Mouse (Mus musculus) thymus, adult 18-20 months (tissue): ENCODE data around the gene Lmntd2.
"Not testable (repeated sequence)": the region's sequence is repeated elsewhere in the genome, so short reads cannot be mapped to it uniquely, and the experiment has no call there.

ENCODE experiments used
- DNase-seq, 2 experiments: peaks; one replicate each; pipeline ENCODE4 v3.0.0; 2022; ENCODE audit warnings: mixed read lengths in 2 of 2

The Lmntd2 gene

DNA sequence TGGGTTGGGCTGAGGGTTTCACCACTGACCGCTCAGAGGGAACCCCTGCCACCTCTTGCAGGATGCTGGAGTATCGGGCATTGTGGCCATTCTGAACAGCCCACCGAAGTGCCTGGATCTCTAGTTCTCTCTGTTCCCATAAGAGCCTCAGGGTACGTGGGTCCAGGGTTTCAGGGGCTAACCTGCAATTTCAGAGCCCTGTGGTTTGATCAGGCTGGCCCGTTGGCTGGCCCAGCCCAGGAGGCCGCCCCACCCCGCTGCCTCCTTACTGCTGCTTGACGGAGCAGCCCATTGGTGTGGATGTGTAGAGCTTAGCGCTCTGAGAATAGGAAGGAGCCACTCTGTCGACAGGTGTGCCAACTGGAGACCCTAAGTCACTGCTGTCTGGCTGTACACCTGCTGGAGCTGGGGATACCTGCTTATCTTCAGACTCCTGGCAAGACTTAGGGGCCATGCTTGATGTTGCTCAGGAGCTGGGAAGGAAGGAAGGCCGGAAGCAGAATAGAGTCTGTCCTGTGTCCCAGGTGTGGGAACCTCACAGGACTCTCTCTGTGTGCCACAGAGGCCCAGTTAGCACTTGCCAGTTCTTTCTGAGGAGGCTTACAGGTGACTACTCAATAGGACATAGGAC lies at the start of gene Lmntd2:
Gene Lmntd2 (minus strand): TSS at position 476 of the 631 bp plus-strand sequence.
- no peak for DNase-seq

DNA sequence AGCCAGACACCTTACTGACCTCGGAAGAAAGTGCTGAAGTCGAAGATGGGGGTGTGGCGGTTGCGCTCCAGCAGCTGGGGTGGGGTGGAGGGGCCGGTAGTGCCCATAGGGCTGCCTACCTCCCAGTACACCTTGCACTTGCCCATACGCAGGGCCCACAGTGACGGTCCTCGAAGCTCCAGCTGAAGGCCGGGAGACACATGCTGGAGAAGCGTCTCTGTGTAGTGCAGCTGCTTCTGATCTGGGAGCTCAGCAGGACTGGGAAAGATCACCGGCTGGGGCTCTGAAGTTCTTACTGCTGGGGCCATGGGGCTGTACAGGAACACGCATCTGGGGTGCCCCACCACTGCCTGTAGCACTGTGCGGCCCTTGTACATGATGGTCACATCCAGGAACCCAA lies 49.8 kb upstream of the Lmntd2 start:
- DNase-seq, result no peak

DNA sequence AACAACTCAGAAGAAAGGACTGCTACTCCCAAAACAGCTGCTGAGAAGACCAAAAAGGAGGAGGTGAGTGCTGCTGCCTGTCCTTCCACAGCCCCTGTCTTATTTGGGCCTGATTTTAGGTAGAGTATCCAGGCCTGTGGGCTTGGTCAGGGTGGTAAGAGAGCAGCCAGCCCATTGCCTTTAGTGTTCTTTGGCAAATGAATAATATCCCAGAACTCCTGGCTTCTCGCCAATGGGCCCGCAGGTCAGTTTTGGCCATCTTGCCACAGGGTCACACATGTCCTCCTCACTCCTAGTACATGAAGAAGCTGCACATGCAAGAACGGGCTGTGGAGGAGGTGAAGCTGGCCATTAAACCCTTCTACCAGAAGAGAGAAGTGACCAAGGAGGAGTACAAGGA lies 47.6 kb upstream of the Lmntd2 start:
- DNase-seq, result no peak

DNA sequence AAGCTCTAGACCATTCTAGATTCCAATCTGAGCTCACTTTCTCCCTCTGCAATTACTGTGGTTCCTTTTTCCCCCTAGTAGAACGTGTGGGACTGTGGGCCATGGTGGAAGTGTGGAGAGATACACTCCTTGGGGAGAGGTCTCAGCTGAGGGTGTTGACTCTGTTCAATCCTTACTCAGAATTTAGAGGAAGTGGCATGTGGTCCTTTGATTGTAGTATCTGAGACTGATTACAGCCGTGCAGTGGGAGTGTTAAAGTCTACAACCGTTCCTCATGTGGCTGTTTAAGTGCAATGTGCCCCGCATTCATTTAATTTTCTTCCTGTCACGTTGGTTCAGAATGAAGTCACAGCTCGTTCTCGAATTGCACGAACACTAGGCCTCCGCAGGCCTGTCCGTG lies 42.3 kb upstream of the Lmntd2 start:
- DNase-seq, result no peak

DNA sequence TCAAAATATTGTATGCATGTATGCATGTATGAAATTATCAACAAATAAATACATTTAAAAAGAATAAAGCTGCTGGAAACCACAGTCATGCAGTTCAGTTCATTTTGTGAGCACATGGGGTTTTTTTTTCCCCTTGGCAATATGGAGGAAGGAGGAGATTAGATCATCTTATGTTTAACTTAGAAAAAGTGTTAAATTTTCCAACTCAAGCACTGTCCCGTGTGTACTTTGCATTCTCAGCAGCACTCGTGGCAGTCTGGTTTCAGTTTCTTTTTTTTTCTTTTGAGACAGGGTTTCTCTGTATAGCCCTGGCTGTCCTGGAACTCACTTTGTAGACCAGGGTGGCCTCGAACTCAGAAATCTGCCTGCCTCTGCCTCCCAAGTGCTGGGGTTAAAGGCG lies 36.6 kb upstream of the Lmntd2 start:
- not testable (repeated sequence) for DNase-seq

DNA sequence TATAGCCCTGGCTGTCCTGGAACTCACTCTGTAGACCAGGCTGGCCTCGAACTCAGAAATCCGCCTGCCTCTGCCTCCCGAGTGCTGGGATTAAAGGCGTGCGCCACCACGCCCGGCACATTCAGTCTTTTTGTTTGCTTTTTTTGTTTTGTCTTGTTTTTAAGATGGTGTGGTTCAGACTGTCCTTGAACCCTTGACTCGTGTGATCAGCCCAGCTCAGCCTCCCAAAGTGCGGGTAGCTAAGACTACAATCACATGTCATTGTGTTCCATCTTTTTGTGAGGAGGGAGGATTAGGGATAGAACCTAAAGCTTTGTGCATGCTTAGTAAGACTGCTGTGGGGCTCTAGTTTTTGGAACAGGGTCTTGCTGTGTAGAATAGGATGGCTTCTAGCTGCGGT lies 17.7 kb upstream of the Lmntd2 start:
- no peak for DNase-seq

DNA sequence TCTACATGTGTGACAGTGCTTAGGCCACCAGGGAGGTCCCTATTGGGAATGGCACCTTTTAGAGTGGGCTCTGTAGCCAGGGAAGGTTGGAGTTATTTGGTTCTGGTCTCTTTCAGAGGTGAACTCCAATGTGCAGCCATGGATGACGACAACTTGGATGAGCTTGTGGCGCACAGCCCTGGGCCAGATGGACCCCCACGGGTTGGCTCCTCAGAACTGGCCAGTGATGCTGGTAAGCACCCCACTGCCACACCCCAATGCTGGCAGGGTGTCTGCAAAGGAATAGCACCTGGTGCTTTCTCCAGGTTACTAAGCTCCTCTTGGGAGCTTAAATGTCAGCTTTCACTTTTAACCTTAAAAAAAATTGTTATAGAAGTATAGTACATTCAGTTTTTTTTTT lies 17.2 kb upstream of the Lmntd2 start:
- DNase-seq, result no peak

DNA sequence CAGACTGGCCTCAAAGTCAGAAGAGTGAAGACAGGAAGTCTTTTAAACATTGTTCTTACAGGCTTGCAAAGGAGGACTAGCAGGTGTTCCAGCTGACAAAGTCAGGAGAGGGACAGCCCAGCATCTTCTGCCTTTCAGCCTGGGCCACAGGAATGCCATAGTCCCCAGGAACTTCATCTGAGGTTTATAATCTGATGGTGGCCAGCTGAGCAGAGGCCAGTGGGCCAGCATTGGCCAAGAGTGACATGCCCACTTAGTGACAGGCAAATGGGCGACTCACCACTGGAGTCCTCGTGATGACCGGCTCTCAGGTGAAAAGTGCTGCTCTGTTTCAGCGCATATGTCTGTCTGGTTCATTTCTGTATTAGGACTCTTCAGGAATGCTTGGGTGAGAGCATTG lies 16.7 kb upstream of the Lmntd2 start:
- no peak for DNase-seq

DNA sequence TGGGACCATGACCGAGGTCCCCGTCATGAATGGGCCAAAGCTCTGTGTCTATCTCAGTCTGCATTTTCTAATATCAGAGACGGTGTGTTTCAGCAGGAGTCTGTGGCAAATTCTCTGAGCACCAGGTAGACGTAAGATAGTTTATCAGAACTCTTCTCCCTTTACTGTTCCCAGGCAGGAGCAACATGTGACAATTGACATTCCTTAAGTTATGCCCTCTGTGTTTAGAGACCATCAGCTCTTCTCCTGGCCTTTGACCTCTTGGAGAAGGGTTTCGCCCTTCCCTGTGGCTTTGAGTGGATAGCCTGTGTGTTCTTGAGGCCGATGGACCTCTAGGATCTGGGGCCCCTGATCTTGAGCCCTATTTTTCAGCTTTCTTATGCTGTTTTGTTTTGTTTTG lies 15.8 kb upstream of the Lmntd2 start:
- no peak for DNase-seq

DNA sequence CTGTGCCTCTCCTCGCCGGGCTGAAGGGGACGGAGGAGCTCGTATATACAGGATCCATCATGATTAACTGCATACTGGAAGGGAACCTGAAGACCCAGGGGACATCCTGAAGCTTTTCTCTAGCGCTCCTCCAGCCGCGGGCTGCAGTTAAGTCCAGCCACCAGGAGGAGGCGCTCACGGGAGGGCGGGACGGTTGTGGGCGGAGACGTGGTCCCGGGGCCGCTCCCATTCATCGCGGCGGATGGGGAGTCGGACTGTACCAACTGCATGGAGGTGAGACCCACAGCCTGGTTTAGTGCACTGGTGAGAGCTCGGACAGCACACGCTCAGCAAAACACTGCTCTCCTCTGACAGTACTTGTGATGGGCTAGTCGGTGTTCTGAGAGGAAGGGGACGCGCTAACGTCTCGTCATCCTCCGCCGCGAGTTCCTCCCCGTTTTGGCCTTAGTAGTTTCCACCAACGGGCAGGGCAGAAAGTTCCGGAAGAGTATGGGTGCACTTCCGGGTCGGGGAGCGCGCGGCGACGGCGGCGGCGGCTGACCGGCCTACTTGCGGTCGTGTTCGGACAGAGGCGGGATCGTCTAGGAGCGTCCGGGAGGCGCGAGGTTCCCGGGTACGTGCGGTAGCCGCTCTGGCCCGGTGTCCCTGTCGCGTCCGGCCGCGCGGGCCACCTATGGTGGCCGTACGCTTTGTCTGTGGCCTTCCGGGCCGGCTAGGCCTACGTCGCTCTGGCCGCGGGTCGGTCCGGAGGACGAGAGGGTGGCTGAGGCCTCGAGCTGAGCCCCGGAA lies 14.6 kb upstream of the Lmntd2 start, which contains the start of gene Phrf1:
Gene Phrf1 (plus strand): TSS at position 506 of the 789 bp plus-strand sequence.
- DNase-seq, result peak; percentile 77 to 81

DNA sequence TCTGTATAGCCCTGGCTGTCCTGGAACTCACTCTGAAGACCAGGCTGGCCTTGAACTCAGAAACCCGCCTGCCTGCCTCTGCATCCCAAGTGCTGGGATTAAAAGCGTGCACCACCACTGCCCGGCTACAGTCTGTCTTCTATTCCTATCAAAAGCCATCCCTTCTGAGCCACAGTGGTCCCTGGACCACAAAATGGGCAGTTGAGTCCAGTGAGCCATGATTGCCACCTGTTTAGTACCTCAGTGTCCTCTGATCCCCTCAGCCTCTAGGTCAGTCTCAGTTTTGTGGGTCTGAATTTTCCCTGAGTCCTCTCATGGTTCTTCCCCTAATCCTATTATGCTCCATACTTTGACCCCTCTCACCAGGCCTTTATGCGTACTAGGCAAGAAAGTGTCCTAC lies 13.9 kb upstream of the Lmntd2 start:
- no peak for DNase-seq

DNA sequence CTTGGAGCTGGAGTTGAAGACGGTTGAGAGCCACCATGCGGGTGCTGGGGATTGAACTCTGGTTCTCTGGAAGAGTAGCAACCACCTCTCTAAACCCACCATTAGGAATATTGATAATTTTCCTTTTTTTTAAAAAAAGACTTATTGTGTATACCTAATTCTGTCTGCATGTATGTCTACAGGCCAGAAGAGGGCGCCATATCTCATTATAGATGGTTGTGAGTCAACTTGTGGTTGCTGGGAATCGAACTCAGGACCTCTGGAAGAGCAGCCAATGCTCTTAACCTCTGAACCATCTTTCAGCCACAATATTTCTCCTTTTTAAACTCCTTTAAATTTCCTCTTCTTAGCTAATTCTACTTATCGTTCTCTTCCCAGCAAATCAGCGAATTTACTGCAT lies 12.7 kb upstream of the Lmntd2 start:
- DNase-seq, result no peak

DNA sequence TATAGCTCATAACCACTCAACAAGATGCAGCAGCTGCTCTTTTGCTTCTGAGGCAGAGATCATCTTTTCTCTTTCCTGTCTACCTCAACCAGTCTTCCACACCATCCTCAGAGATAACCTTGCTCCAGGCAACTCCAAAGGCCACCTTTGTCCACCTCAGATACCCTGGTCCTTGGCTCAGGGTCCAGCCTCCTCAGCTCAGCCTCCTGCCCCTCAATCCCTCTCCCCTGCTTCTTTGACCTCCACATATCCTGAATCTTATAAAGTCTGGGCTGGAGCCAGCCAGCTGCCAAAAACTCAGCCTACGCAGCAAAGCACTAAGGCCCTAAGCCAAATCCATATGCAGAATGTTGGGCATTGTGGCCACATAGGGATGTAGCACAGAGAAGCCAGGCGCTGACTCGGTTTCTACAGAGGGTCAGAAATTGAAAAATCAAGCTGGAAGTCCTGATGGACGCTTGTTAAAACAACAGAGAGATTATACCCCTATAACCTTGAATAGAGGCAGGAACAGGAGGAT lies 8.9 kb upstream of the Lmntd2 start:
- no peak for DNase-seq

DNA sequence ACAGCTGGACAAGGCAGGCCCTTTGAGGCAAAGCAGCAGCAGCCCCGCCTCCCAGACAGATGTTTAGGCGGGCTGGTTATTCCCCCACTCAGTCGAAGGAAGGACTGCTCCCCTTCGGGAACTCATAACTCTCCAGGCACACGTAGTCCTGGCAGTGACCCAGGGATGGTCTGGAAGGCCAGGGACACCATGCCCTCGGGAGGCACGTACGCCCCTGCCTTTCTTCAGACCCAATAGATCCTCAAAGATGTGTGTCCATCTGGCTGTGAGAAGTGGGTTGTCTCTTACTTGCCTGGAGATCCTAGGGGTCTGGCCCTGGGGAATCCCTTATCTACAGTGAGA lies 8.2 kb upstream of the Lmntd2 start:
- no peak for DNase-seq

DNA sequence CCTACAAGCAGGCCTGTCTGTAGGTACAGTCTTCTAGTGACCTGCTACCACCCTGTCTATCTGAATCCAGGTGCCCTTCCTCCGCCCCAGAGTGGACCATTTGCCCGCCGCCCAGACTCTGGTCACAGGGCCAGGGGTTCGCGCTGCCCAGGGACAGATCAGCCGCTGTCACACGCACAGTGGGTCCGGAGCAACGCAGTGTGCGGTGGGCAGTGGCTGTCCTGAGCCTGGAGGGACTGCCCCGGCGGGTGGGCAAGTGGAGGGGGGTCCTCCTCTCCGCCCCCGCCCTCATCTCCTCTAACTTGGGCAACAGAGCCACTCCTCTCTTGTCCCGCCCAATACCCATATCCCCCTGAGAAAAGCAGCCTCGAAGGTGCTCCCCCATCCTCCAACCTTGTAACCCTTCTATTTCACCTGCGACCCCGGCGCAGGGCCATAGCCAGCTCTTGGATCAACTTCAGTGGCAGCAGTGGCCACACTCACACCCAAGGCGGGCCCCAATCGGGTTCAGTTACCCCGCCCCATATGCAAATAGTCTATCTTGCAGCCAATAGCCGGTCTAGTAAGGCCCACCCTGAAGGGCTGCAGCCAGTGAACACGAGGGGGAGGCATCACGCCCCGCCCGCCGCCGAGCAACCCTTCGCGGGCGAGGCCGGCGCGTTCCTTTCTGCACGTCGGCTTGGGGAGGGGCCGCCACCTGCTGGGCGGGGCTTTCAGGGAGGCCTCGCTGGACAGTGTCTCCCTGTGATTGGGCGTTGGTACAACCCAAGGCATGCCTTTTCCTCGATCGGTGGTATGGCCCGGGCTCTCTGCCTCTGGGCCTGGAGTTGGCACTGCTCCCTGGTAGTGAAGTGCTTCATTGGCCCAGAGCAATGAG lies 7.6 kb upstream of the Lmntd2 start:
- DNase-seq, result peak; percentile 83 to 88

DNA sequence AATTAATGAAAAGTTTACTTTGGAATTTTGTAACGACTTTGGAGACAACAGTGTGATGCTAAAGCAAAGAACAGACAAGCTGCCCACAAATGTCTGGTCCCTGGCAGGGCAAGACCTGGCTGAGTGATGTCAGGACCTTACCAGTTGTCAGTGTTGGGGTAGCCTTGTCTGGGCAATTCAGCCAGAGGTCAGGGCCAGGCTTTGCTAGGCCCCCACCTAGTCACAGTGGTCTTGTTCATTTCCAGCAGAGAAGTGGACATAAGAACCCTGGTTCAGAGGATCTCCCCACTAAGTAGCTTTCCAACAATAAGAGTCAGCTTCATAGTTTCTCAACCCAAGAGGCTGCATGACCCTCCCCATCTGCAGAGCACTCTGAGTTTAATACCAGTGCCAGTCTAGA lies 6.5 kb upstream of the Lmntd2 start:
- no peak for DNase-seq

DNA sequence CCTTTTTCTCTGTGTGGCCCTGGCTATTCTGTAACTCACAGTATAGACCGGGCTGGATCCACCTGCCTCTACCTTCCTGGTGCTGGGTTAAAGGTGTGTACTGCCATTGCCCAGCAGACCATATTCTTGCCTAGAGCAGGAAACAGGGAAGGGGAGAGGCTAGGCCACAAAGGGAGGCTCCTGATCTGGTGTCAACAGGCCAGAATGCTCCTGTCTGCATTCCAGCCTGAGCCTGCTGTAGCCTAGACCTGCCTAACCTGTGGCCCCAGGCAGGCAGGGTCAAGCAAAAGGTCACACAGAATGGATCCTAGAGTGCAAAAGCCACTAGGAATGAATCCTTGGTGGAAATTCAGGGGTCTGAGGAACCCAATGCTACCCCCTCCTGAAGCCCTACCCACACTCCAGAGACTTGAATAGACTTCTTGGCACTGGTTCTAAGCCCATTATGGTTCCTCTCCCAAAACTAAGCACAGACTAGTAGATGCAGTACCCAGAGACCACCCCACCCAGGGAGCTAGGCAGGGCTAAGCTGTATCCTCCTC lies 5.7 kb upstream of the Lmntd2 start:
- DNase-seq, result no peak

DNA sequence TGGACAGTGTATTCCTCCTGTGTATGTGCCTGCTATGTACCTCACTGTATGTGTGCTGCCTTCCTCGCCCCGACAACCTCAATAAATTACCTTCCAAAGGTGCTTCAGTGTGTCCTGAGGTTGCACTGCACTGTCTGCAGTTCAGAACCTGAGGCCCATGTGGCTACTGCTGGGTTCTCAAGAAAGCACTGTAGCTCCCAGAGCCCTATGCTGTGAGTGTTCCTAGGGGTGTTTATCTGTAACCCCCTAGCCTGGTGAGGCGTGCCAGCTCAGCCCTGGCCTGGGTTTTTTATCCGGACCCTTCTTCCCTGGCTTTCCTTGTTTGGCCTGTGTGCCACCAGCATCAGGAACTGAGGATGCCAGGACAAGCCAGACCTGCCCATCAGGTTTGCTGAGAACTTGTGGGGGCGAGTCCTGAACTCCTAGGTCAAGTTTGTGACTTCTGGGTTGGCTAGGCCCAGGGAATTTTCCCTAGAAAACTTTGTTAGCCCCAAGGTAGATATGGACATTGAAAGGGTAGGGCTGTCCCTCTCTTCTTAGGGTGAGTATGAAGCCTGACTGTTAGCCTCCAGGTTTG lies 4.8 kb upstream of the Lmntd2 start:
- DNase-seq, result no peak

DNA sequence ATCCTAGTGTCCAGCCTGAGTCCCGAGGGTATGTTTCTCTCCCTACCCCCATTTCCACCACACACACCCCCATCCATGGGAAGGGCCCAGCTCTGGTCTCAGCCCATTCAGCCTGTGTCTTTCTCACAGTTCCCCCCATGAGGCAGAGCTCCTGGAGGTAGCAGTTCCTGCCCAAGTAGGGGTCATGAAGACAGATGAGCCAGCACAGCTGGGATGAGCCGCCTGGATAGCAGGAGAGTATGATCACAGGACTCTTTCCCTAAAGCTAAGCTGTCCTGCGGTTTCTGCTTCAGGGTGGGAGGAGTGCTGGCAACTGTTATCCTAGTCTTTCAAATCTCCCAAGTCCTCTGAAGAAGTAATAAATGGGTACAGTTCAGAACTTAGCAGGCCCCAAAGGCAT lies 4.3 kb upstream of the Lmntd2 start:
- no peak for DNase-seq

DNA sequence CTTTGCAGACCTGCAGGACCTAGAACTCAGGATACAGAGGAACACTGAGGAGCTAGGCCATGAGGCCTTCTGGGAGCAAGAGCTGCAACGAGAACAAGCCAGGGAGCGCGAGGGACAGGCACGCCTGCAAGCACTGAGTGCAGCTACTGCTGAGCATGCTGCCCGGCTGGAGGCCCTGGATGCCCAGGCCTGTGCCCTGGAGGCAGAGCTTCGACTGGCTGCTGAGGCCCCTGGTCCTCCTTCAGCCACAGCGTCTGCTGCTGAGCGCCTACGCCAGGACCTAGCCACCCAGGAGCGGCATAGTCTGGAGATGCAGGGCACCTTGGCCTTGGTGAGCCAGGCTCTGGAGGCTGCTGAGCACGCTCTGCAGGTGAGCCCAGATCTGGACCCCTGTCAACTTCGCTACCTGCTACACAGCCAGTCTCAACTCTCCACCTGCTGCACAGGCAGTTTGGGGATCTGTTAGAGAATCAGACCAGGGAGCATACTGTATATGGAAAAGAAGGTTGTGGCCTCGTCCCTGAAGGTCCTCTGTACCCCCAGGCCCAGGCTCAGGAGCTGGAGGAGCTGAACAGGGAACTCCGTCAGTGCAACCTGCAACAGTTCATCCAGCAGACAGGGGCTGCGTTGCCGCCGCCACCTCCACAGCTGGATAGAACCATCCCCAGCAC lies 3.6 kb upstream of the Lmntd2 start:
- no peak for DNase-seq

DNA sequence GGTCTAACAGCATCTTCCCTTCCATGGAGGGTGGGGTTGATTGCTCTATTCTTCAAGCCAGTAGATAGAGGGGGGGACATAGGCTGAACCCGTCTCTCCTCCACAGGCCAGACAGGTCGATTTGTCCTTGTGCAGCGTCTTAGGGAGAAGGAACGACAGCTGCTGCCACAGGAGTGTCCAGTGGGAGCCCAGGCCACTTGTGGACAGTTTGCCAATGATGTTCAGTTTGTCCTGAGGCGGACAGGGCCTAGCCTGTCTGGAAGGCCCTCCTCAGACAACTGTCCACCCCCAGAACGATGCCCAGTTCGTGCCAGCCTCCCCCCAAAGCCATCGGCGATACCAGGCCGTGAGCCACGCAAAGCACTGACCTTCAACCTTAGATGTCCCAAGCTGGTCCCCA lies 3.0 kb upstream of the Lmntd2 start:
- DNase-seq, result no peak
